Mouse (Mus musculus) lung, embryonic 14.5 days (tissue): Measurements from ENCODE around the gene Mgrn1. TPM values are rescaled to one million over a fixed set of nuclear protein-coding genes. Genes with fewer than 3 reads are reported as not detected.

Experiments used
- ATAC-seq: fragments of 200-750 bp; cut with Nextera tagmentation; 2 replicates; pipeline ENCODE4 v1.8.0; 2017; ENCODE audit warnings: mild to moderate bottlenecking, moderate TSS enrichment, moderate library complexity; ENCODE audit not compliant: insufficient read depth
- DNase-seq: peaks from one replicate; pipeline ENCODE4 v3.0.0-alpha.2; 2015
- H3K27ac ChIP-seq: fragments of 300-500 bp; sonication (generic); 2 replicates; pipeline ENCODE4 v1.5.1; 2014; ENCODE audit warnings: low read depth, mild to moderate bottlenecking, moderate library complexity
- H3K27me3 ChIP-seq: fragments of 300-500 bp; sonication (generic); 2 replicates; pipeline ENCODE4 v1.6.1; 2014; ENCODE audit warnings: low read length, control low read depth; ENCODE audit not compliant: insufficient read depth
- H3K36me3 ChIP-seq: fragments of 300-500 bp; sonication (generic); 2 replicates; pipeline ENCODE4 v1.6.1; 2014; ENCODE audit warnings: control low read depth; ENCODE audit not compliant: insufficient read depth
- H3K4me1 ChIP-seq: fragments of 300-500 bp; sonication (generic); 2 replicates; pipeline ENCODE4 v1.6.1; 2014; ENCODE audit warnings: antibody characterized with exemption, control low read depth; ENCODE audit not compliant: insufficient read depth
- H3K4me2 ChIP-seq: fragments of 300-500 bp; sonication (generic); 2 replicates; pipeline ENCODE4 v1.6.1; 2014; ENCODE audit warnings: mild to moderate bottlenecking
- H3K4me3 ChIP-seq: fragments of 300-500 bp; sonication (generic); 2 replicates; pipeline ENCODE4 v1.5.1; 2014; ENCODE audit warnings: low read depth, low read length
- H3K9ac ChIP-seq: fragments of 300-500 bp; sonication (generic); 2 replicates; pipeline ENCODE4 v1.6.1; 2014
- H3K9me3 ChIP-seq: fragments of 300-500 bp; sonication (generic); 2 replicates; pipeline ENCODE4 v1.6.1; 2016; ENCODE audit warnings: low read depth, low read length, control low read depth
- CTCF ChIP-seq: IDR thresholded peaks from 2 replicates; pipeline ENCODE4 v1.5.1; 2016; ENCODE audit warnings: antibody characterized with exemption, low read depth
- WGBS: fragments of 180-500 bp; shearing (Covaris S2); extraction: QIAGEN DNeasy Blood & Tissue Kit; methylation state at CpG from one replicate; pipeline ENCODE4 v1.1.7; 2014; 5-methylcytosine and 5-hydroxymethylcytosine counted together
- polyA plus RNA-seq: library from polyadenylated mRNA; unstranded; fragments of >200 nt; fragmentation: Nextera tagmentation; extraction: Ambion mirVana; gene quantifications from 2 replicates; pipeline ENCODE4 v1.2.1, GENCODE M21; 2014

Gene Mgrn1
- polyA plus RNA-seq, 1 experiment from 2014 or later, result 88.8 TPM

- H3K27ac ChIP-seq, result no peak overlapping the region
- H3K9ac ChIP-seq, result no peak overlapping the region
- no peak for ATAC-seq
- H3K4me2 ChIP-seq, result no peak overlapping the region
- H3K4me1 ChIP-seq, result 0 out of 2 replicates have a peak, but pooled peaks cover under 1% of the 10 kb centered on the region
- H3K27me3 ChIP-seq, result no peaks in the 10 kb centered on the region
- H3K9me3 ChIP-seq, result no peaks in the 10 kb centered on the region
- H3K4me3 ChIP-seq, result no peak overlapping the region
- peaks cover 38% of the 10 kb centered on the region for H3K36me3 ChIP-seq
- TF ChIP-seq CTCF, result no peak
- DNase-seq, result no peak
- WGBS, result 85% methylated on average over 5 of the region's 5 CpGs
These were observed 15.6 kb upstream of the Mgrn1 start for GRCm38 (mm10) chr16:4870490-4870889.

DNA sequence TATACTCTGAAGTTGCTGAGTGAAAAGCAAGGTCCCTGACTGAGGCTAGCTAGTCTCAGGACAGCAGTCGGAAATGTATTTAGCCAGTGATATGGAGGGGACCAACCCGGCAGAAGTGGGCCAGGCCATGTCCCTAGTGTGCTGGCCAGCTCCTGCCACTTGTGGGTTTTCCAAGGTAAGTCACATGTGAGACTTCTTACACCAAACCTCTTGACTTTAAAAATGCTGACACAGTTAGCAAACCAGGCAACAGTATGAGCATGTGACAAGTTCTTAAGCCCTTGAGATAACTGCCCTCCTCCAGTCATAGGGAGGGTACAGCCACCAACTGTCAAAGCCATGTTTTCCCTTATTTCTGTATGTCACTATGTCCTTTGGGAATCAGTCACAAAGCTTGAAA is 14.1 kb upstream of the Mgrn1 start:
- H3K4me3 ChIP-seq, result no peak overlapping the region
- no peaks in the 10 kb centered on the region for H3K9me3 ChIP-seq
- H3K9ac ChIP-seq, result no peak overlapping the region
- DNase-seq, result no peak
- 64% methylated on average over 2 of the region's 2 CpGs for WGBS
- peaks cover 8% of the 10 kb centered on the region; the same call in 1 of the 2 replicates for H3K4me1 ChIP-seq
- no peak for TF ChIP-seq CTCF
- H3K27me3 ChIP-seq, result no peaks in the 10 kb centered on the region
- no peak overlapping the region for H3K4me2 ChIP-seq
- no peak for ATAC-seq
- H3K36me3 ChIP-seq, result peaks cover 45% of the 10 kb centered on the region
- no peak overlapping the region for H3K27ac ChIP-seq

GRCm38 (mm10) chr16:4875198-4876032 is 10.6 kb upstream of the Mgrn1 start:
- Histone ChIP-seq H3K4me2 (peak overlapping the region; percentile 29), H3K9me3 (no peaks in the 10 kb centered on the region), H3K9ac (peak overlapping the region; percentile 0; the same call in 1 of the 2 replicates), H3K27me3 (no peaks in the 10 kb centered on the region), H3K4me1 (peaks cover 13% of the 10 kb centered on the region), H3K27ac (peak overlapping the region; percentile 73), H3K36me3 (peaks cover 33% of the 10 kb centered on the region), H3K4me3 (no peak overlapping the region)
- no peak for ATAC-seq
- TF ChIP-seq CTCF, result no peak
- DNase-seq, result peak; percentile 44
- WGBS, result 57% methylated on average over 23 of the region's 23 CpGs

DNA sequence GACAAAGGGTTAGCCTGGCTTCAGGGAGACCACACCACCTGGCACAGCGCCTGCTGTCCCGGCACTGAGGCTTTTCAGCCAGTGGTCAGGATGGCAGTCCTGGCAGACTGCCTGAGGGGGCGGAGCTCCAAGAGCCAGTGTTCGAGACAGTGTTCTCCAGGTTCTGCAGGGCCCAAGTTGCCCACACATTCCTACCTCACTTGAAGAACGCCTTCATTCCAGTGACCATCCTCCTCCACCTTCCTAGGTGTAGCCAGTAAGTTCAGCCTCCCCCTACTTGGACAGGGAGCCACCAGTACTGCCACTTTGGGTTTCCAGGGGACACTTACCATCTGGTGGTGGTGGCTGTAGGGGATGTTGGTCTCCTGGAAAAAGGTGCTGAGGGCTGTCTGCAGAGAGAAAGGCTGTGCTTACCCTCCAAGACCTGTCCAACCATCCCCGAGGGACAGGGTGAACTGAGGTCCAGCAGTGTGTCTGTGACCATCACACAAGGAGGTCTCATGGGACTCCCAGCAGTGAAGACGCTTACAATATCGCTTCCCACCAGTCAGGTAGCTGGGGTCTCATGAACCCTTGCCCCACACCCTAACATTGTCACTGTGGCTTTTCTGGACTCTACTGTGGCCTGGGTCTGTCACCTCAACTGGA is 9.9 kb upstream of the Mgrn1 start:
- peak overlapping the region; percentile 73 for H3K27ac ChIP-seq
- peaks cover 32% of the 10 kb centered on the region for H3K36me3 ChIP-seq
- WGBS, result 57% methylated on average over 8 of the region's 8 CpGs
- DNase-seq, result peak; percentile 85
- no peaks in the 10 kb centered on the region for H3K27me3 ChIP-seq
- no peak for TF ChIP-seq CTCF
- H3K9me3 ChIP-seq, result no peaks in the 10 kb centered on the region
- H3K4me2 ChIP-seq, result peak overlapping the region; percentile 29
- peak overlapping the region; percentile 0; the same call in 1 of the 2 replicates for H3K9ac ChIP-seq
- no peak for ATAC-seq
- no peak overlapping the region for H3K4me3 ChIP-seq
- peaks cover 13% of the 10 kb centered on the region for H3K4me1 ChIP-seq

DNA sequence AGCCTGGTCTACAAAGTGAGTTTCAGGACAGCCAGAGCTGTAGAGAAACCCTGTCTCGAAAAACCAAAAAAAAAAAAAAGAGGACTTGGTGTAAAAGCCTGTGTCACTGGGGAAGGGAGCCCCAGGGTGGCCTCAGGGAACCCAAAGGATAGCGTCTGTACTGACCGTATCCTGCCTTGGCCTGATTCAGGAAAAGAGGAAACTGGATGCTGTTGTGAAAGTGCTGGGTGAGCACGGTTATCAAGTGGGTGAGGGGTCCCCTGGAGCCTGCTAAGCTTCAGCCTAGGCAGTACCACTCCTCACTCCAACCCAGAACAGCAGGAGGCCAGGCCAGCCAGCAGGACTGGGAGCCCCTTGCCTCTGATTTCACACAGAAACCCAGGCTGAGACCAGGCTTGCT is 8.9 kb upstream of the Mgrn1 start:
- DNase-seq (no peak), ATAC-seq (no peak)
- peak overlapping the region; percentile 80 for H3K4me3 ChIP-seq

GRCm38 (mm10) chr16:4877701-4878100 is 8.3 kb upstream of the Mgrn1 start:
- 63% methylated on average over 3 of the region's 3 CpGs for WGBS
- Histone ChIP-seq H3K4me1 (peaks cover 19% of the 10 kb centered on the region), H3K4me2 (peak overlapping the region; percentile 95), H3K36me3 (peaks cover 32% of the 10 kb centered on the region), H3K9me3 (no peaks in the 10 kb centered on the region), H3K4me3 (peak overlapping the region; percentile 80), H3K9ac (peak overlapping the region; percentile 88), H3K27ac (peak overlapping the region; percentile 100), H3K27me3 (no peaks in the 10 kb centered on the region)
- DNase-seq (no peak), ATAC-seq (no peak)
- no peak for TF ChIP-seq CTCF

More for the DNA sequence above, 8.9 kb upstream of the Mgrn1 start:
- Histone ChIP-seq H3K4me1 (peaks cover 19% of the 10 kb centered on the region), H3K36me3 (peaks cover 32% of the 10 kb centered on the region), H3K9me3 (no peaks in the 10 kb centered on the region), H3K4me2 (peak overlapping the region; percentile 95), H3K27ac (peak overlapping the region; percentile 100; the same call in 1 of the 2 replicates), H3K27me3 (no peaks in the 10 kb centered on the region), H3K9ac (peak overlapping the region; percentile 13; the same call in 1 of the 2 replicates)
- 87% methylated on average over 4 of the region's 4 CpGs for WGBS
- no peak for TF ChIP-seq CTCF

DNA sequence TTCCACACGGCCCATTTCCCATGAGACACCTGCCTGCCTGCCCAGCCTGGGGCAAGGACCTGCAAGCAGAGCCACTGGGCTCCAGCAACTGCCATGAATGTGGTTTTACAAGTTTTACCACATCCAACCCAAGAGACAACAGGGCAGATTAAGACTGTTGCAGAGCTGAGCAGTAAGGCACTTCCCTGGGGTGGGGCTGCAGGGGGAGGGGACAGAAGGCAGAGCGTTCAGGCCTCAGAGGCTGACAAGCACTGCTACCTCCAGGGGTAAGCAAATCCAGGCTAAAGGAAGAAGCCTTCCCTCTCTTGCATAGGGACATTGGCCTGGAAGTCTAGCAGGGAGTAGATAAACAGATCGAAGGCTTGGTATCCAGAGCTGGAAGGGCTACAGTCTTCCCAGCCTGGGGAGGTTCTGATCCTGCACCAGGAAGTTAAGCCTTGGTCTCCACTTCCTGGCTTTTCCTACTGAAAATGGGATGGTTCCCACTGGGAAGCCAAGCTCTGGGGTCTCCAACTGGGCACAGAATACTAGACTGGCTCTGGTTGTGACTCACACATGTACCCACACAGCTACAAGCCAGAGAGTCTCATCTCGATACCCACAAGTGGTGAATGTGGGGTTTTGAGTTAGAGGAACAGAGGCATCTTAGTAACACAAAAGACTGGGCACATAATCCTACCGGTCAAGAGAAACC is 7.7 kb upstream of the Mgrn1 start:
- DNase-seq (peak; percentile 48), ATAC-seq (no peak)
- Histone ChIP-seq H3K27ac (peak overlapping the region; percentile 100), H3K4me1 (peaks cover 19% of the 10 kb centered on the region), H3K27me3 (no peaks in the 10 kb centered on the region), H3K4me2 (peak overlapping the region; percentile 95), H3K9ac (peak overlapping the region; percentile 88), H3K9me3 (no peaks in the 10 kb centered on the region), H3K4me3 (peak overlapping the region; percentile 80), H3K36me3 (peaks cover 31% of the 10 kb centered on the region)
- no peak for TF ChIP-seq CTCF
- 16% methylated on average over 5 of the region's 5 CpGs for WGBS
